Mouse (Mus musculus) heart, postnatal 0 days (tissue): ENCODE measurements around the gene Thsd7b.

Source experiments
- CTCF ChIP-seq: IDR thresholded peaks from 2 replicates; pipeline ENCODE4 v1.5.1; 2016; ENCODE audit warnings: antibody characterized with exemption, control low read depth, low read depth
- EP300 ChIP-seq: IDR thresholded peaks from 2 replicates; pipeline ENCODE4 v1.6.1; 2016; ENCODE audit warnings: antibody characterized with exemption, low read depth

GRCm38 (mm10) chr1:129543169-129543568 is 270.1 kb downstream of the Thsd7b start:
- TF ChIP-seq CTCF (no peak), EP300 (no peak)
